Mouse (Mus musculus) heart, embryonic 12.5 days (tissue): Measurements from ENCODE around the gene Tubgcp5. TPM values are rescaled to one million over a fixed set of nuclear protein-coding genes. Genes with fewer than 3 reads are reported as not detected.

Source experiments
- ATAC-seq: fragments of 200-750 bp; cut with Nextera tagmentation; 2 replicates; pipeline ENCODE4 v1.8.0; 2017; ENCODE audit warnings: moderate TSS enrichment, moderate library complexity; ENCODE audit not compliant: insufficient number of reproducible peaks, low FRiP score
- H3K27ac ChIP-seq: fragments of 300-500 bp; sonication (generic); 2 replicates; pipeline ENCODE4 v1.5.1; 2016; ENCODE audit warnings: mild to moderate bottlenecking, moderate library complexity; ENCODE audit not compliant: poor library complexity, severe bottlenecking
- H3K27me3 ChIP-seq: fragments of 300-500 bp; sonication (generic); replicated peaks from 2 replicates; pipeline ENCODE4 v1.6.1; 2016; ENCODE audit warnings: mild to moderate bottlenecking, moderate library complexity
- H3K36me3 ChIP-seq: fragments of 300-500 bp; sonication (generic); 2 replicates; pipeline ENCODE4 v1.6.1; 2016; ENCODE audit warnings: mild to moderate bottlenecking, moderate library complexity
- H3K4me1 ChIP-seq: fragments of 300-500 bp; sonication (generic); replicated peaks from 2 replicates; pipeline ENCODE4 v1.6.1; 2016; ENCODE audit warnings: mild to moderate bottlenecking
- H3K4me2 ChIP-seq: fragments of 300-500 bp; sonication (generic); 2 replicates; pipeline ENCODE4 v1.6.1; 2016; ENCODE audit warnings: mild to moderate bottlenecking, moderate library complexity
- H3K4me3 ChIP-seq: fragments of 300-500 bp; sonication (generic); 2 replicates; pipeline ENCODE4 v1.5.1; 2016; ENCODE audit warnings: mild to moderate bottlenecking
- H3K9ac ChIP-seq: fragments of 300-500 bp; sonication (generic); 2 replicates; pipeline ENCODE4 v1.6.1; 2016; ENCODE audit warnings: mild to moderate bottlenecking, moderate library complexity
- H3K9me3 ChIP-seq: fragments of 300-500 bp; sonication (generic); replicated peaks from 2 replicates; pipeline ENCODE4 v1.6.1; 2016; ENCODE audit warnings: mild to moderate bottlenecking, moderate library complexity
- WGBS: fragments of 180-500 bp; shearing (Covaris S2); methylation state at CpG from one replicate; pipeline ENCODE4 v1.1.7; 2016; 5-methylcytosine and 5-hydroxymethylcytosine counted together
- polyA plus RNA-seq: library from polyadenylated mRNA; unstranded; fragments of >200 nt; fragmentation: Nextera tagmentation; extraction: Ambion mirVana; gene quantifications from 2 replicates; pipeline ENCODE4 v1.2.1, GENCODE M21; 2016

Gene Tubgcp5
- polyA plus RNA-seq, 1 experiment from 2014 or later: 19.2 TPM

DNA sequence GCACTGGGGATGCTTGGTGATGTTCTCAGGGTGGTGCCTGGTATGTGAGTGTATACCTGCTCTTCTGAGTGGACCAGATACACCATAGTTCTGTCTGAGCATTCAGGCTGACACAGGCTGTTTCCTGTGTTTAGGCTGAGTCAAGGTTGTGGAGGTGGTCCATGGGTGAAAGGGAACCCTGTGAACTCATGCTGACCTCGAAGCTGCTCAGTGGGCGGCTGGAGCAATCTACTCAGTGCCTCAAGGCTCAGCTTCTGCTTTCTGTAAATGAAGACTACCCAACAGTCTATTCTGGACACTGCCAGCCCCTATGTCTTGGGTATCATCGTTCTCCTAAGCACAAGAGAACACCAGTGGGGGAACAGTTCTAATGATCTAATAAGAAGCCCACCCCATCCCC lies 61.6 kb downstream of the Tubgcp5 start:
- no peak overlapping the region for H3K4me2 ChIP-seq
- no peaks in the 10 kb centered on the region for H3K9me3 ChIP-seq
- H3K4me1 ChIP-seq: peaks cover 43% of the 10 kb centered on the region
- 0 out of 2 replicates have a peak, but pooled peaks cover 5% of the 10 kb centered on the region for H3K36me3 ChIP-seq
- H3K27ac ChIP-seq: no peak overlapping the region
- no peak overlapping the region for H3K4me3 ChIP-seq
- WGBS: 77% methylated on average over 3 of the region's 3 CpGs
- ATAC-seq: no peak
- no peaks in the 10 kb centered on the region for H3K27me3 ChIP-seq
- H3K9ac ChIP-seq: no peak overlapping the region

DNA sequence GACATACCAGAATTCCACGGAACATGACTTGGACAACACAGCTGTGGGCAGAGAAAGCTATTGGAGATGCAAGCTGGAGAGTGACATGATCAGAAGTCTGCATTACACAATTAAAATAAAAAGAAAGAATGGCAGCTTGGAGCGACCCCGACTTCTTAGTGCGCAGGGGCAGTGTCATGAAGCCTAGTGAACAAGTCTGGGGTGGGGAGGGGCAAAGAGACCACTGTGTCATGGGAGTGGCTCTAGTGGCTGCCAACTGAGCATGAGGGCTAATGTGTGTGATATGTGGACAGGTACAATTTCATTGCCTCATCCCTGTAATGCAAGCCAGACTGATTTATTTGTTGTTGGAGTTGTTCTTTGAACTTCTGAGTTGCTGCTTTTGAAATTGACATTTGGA lies 62.8 kb downstream of the Tubgcp5 start:
- ATAC-seq: no peak

DNA sequence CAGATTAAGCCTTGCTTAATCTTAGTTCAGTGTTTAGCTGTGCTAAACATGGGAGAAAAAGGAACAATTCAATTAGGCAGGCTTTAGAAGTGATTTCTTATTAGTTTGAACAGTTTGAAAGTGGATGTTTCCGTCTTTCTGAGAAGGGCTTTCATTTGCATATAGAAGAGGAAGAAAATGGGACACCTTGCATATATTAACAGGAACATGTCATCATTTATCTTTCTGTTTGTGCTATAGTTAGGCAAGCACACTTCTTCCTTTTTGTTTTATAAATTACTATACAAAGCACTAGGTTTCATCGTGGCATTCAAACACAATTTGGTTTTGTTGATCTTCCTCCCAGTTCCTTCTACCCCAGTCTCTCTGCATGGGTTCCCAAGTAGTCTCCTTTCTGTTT lies 63.8 kb downstream of the Tubgcp5 start:
- no peak for ATAC-seq
- Histone ChIP-seq H3K9me3 (no peaks in the 10 kb centered on the region), H3K9ac (no peak overlapping the region), H3K27me3 (no peaks in the 10 kb centered on the region), H3K4me2 (no peak overlapping the region), H3K4me1 (peaks cover 36% of the 10 kb centered on the region), H3K4me3 (no peak overlapping the region), H3K27ac (no peak overlapping the region), H3K36me3 (peaks cover 11% of the 10 kb centered on the region; the same call in 1 of the 2 replicates)
- WGBS: 80% methylated on average over 2 of the region's 2 CpGs

More for the DNA sequence above, 62.8 kb downstream of the Tubgcp5 start:
- Histone ChIP-seq H3K27ac (no peak overlapping the region), H3K9ac (no peak overlapping the region), H3K4me2 (no peak overlapping the region), H3K27me3 (no peaks in the 10 kb centered on the region), H3K9me3 (no peaks in the 10 kb centered on the region), H3K36me3 (0 out of 2 replicates have a peak, but pooled peaks cover 5% of the 10 kb centered on the region), H3K4me1 (peaks cover 39% of the 10 kb centered on the region), H3K4me3 (no peak overlapping the region)
- WGBS: 92% methylated on average over 4 of the region's 4 CpGs

DNA sequence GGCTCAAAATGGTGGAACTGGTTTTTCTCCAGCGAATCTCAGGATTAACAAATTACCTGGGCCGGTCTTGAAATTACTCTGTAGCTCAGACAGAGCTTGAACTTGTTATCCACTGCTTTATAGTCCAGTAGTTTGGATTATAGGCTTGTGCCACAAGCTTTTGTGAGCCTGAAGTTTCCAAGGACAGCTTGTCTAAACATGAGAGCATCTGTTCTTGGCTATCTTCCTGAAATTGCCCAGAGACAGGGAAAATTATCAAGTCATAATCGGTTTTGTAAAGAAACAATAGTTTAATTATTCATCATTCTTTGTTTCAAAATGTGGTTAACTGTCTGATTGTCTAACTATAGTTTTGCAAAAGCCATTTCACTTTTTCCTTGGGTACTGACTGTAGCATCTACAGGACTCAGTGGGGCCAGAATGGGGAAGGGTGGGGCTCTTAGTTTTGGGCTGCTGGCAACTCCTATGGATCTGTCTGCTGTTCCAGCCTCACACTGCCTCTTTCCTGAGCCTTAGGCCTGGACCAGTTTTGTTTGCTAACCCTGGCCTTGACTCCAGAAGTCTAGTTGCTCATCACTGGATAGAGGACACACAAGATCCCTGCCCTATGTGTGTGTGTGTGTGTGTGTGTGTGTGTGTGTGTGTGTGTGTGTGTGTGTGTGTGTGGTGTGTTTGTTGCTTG lies 65.0 kb downstream of the Tubgcp5 start:
- WGBS: 88% methylated on average over 3 of the region's 3 CpGs
- H3K9me3 ChIP-seq: no peaks in the 10 kb centered on the region

DNA sequence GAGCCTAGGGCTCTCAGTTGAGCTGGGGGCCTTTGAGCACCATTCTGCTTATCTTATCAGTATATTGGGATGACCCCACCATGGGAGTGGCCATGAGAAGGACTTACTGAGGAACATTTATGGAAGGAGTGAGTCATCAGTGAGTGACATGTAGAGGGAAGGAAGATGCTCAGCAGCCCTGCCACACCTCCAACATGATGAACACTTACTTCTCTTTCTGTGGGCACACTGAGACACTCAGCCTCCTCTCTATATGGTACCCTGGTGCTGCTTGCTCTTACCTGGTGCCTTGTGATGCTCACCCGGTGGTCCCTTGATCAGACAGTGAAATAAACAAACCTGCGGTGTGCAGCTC lies 65.5 kb downstream of the Tubgcp5 start:
- Histone ChIP-seq H3K9me3 (no peaks in the 10 kb centered on the region), H3K9ac (no peak overlapping the region), H3K27me3 (no peaks in the 10 kb centered on the region), H3K4me1 (peaks cover 32% of the 10 kb centered on the region), H3K27ac (no peak overlapping the region), H3K36me3 (peaks cover 15% of the 10 kb centered on the region; the same call in 1 of the 2 replicates), H3K4me2 (no peak overlapping the region), H3K4me3 (no peak overlapping the region)
- WGBS: 66% methylated on average over 2 of the region's 2 CpGs
- ATAC-seq: no peak

More for the DNA sequence above, 65.0 kb downstream of the Tubgcp5 start:
- Histone ChIP-seq H3K27ac (no peak overlapping the region), H3K4me2 (no peak overlapping the region), H3K36me3 (peaks cover 15% of the 10 kb centered on the region; the same call in 1 of the 2 replicates), H3K27me3 (no peaks in the 10 kb centered on the region), H3K9ac (no peak overlapping the region), H3K4me3 (no peak overlapping the region), H3K4me1 (peaks cover 32% of the 10 kb centered on the region)
- no peak for ATAC-seq

DNA sequence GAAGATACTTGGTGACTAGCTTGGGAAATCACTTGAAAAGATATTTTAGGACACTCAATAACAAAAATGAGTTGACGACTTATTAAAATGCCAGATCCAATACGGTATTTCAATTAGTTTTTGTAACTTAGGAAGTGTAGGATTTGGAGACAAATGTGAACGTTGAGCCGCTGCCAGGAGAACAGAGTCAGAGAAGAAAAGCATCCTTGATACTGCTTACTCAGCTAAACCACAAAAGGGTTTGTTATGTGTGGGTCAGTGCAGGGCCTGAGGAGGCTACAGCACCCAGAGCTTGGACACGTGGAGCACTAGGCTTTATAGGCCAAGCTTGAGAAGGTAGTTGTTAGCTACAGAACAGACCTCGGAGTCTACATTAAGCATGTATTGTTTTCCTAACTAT lies 66.0 kb downstream of the Tubgcp5 start:
- Histone ChIP-seq H3K9me3 (no peaks in the 10 kb centered on the region), H3K9ac (no peak overlapping the region)
- no peak for ATAC-seq

DNA sequence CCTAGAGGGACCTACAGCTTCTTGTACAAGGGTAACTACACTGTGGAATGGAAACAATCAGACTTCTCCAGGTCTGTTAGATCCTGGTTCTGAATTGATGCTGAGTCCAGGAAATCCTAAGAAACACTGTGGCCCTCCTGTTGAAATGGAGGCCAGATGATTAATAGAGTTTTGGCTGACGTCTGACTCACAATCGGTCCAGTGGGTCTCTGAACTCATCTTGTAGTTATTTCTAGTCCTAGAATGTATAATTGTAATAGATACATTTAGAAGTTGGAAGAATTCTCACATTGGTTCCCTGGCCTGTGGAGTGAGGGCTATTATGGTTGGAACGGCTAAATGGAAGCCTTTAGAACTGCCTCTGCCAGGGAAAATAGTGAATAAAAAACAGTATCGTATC lies 67.2 kb downstream of the Tubgcp5 start:
- Histone ChIP-seq H3K9me3 (no peaks in the 10 kb centered on the region), H3K9ac (no peak overlapping the region), H3K36me3 (peaks cover 15% of the 10 kb centered on the region; the same call in 1 of the 2 replicates), H3K27ac (no peak overlapping the region), H3K4me1 (peaks cover 23% of the 10 kb centered on the region), H3K4me2 (no peak overlapping the region), H3K4me3 (no peak overlapping the region), H3K27me3 (no peaks in the 10 kb centered on the region)
- WGBS: 87% methylated on average over 4 of the region's 4 CpGs
- ATAC-seq: no peak

More for the DNA sequence above, 66.0 kb downstream of the Tubgcp5 start:
- Histone ChIP-seq H3K4me1 (peaks cover 32% of the 10 kb centered on the region), H3K4me3 (no peak overlapping the region), H3K4me2 (no peak overlapping the region), H3K27me3 (no peaks in the 10 kb centered on the region), H3K36me3 (peaks cover 15% of the 10 kb centered on the region; the same call in 1 of the 2 replicates), H3K27ac (no peak overlapping the region)
- WGBS: 83% methylated on average over 6 of the region's 6 CpGs

DNA sequence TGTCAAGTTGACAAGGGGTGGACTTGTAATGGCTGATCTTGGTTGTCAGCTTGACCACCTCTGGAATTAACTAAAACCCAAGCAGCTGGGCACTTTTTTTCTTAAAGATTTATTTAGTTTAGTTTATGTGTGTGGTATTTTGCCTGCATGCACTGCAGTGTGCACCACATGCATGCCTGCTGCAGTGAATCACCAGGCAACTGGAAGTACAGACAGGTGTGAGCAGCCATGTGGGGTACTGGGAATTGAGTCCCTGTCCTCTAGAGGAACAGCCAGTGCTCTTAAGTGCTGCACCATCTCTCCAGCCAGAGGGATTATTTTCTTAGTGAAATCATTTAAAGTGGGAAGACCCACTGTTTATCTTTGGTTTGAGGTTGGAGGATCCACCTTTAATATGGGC lies 71.1 kb downstream of the Tubgcp5 start:
- H3K9ac ChIP-seq: no peak overlapping the region

DNA sequence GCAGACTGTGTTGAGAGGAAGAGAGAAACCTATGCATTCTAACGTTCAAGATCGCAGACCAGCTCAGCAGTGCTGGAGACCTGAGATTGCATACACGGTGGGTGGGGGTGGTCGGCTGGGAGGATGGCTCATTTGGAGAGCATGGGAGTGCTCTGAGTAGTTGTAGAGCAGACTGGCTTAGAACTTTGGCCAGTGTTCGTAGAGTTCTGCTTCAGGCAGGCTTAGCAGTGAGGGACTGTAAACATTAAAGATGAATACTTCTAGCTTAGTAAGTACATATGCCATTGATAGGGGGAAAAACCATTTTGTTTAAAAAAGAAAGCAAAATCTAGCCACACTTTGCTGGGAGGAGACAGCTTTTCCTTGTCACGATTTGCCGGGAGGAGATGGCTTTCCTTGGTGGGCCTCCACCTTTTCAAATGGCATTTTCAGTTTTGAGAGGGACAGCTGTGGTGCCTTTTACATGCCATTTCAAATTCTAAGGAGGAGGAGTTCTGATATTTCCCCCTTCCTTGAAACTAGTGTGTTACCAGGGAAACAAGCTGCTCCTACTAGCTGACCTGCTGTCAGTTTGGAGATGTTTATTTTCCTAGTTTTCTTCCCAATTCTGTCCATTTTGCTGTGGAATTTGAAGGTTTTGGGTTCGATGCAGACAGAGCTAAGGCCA lies 71.9 kb downstream of the Tubgcp5 start:
- ATAC-seq: no peak
- H3K9ac ChIP-seq: no peak overlapping the region
- no peak overlapping the region for H3K4me2 ChIP-seq
- 0 out of 2 replicates have a peak, but pooled peaks cover 4% of the 10 kb centered on the region for H3K4me1 ChIP-seq
- H3K9me3 ChIP-seq: no peaks in the 10 kb centered on the region
- no peak overlapping the region for H3K4me3 ChIP-seq
- 69% methylated on average over 8 of the region's 8 CpGs for WGBS
- peaks cover 10% of the 10 kb centered on the region; the same call in 1 of the 2 replicates for H3K36me3 ChIP-seq
- H3K27me3 ChIP-seq: no peaks in the 10 kb centered on the region
- H3K27ac ChIP-seq: no peak overlapping the region

More for the DNA sequence above, 71.1 kb downstream of the Tubgcp5 start:
- no peak overlapping the region for H3K4me3 ChIP-seq
- peaks cover 8% of the 10 kb centered on the region for H3K4me1 ChIP-seq
- no peak for ATAC-seq
- no peaks in the 10 kb centered on the region for H3K9me3 ChIP-seq
- H3K27ac ChIP-seq: no peak overlapping the region
- no peak overlapping the region for H3K4me2 ChIP-seq
- no peaks in the 10 kb centered on the region for H3K27me3 ChIP-seq
- H3K36me3 ChIP-seq: peaks cover 10% of the 10 kb centered on the region; the same call in 1 of the 2 replicates

DNA sequence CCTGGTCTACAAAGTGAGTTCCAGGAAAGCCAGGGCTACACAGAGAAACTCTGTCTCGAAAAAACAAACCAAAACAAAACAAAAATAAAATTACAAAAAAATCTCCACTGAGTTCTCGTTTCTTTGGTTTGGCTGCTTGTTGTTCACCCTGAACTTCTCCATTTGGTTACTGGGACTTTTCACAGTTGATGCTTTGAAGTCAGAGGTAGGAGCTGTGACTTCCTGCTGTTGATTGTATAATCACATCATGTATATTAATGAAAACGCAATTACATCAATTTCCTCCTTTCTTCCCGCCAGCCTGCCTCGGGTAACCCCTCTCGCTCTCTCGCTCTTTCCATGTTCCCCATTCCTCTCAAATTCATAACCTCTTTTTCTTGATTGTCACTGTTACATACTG lies 74.3 kb downstream of the Tubgcp5 start:
- Histone ChIP-seq H3K4me3 (no peak overlapping the region), H3K27ac (no peak overlapping the region), H3K36me3 (peaks cover 12% of the 10 kb centered on the region), H3K4me1 (0 out of 2 replicates have a peak, but pooled peaks cover 10% of the 10 kb centered on the region), H3K9ac (no peak overlapping the region), H3K9me3 (no peaks in the 10 kb centered on the region), H3K4me2 (no peak overlapping the region), H3K27me3 (no peaks in the 10 kb centered on the region)
- no peak for ATAC-seq
- 79% methylated on average over 7 of the region's 7 CpGs for WGBS

DNA sequence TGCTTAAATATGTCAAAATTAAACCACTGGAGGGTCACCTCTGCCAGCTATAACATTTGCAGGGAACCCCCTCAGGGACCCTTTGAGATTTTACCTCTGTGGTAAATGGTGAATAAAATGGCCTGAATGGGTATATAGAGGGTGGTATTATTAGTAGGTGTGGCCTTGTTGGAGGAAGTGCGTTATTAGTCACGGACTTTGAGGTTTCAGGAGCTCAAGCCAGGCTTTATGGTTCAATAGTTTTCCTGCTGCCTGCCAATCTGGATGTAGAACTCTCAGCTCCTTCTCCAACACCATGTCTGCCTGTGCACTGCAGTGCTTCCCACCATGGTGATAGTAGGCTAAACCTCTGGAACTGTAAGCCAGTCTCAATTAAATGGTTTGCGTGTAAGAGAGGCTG lies 75.3 kb downstream of the Tubgcp5 start:
- Histone ChIP-seq H3K27me3 (no peaks in the 10 kb centered on the region), H3K27ac (no peak overlapping the region), H3K9me3 (no peaks in the 10 kb centered on the region), H3K36me3 (peaks cover 20% of the 10 kb centered on the region), H3K4me3 (no peak overlapping the region), H3K9ac (no peak overlapping the region), H3K4me1 (0 out of 2 replicates have a peak, but pooled peaks cover 10% of the 10 kb centered on the region), H3K4me2 (no peak overlapping the region)
- ATAC-seq: no peak
- WGBS: 79% methylated on average over 3 of the region's 3 CpGs
